Mouse (Mus musculus) left cerebral cortex, postnatal 10 days (tissue): ENCODE results near the gene Zkscan2. TPM values are rescaled to one million over a fixed set of nuclear protein-coding genes. Genes with fewer than 3 reads are reported as not detected.
A peak's percentile ranks its signal among the peaks of the same experiment; 100 is the strongest.

Experiments used
- DNase-seq, 2 experiments: peaks; one replicate each; pipeline ENCODE4 v3.0.0; 2021 to 2022; ENCODE audit warnings: low spot score in 2 of 2, mixed read lengths in 1 of 2; ENCODE audit errors: extremely low spot score in 1 of 2
- intact Hi-C: fragments of 180-260 bp; cut with DNase I; formaldehyde crosslinking; loops from one replicate; pipeline ENCODE4 v1.15.1; 2025
- total RNA-seq, 2 experiments: library from RNA; stranded (reverse); gene quantifications; 2 replicates each; pipeline ENCODE4 v1.2.3; 2021

The Zkscan2 gene
- 10 to 100 TPM; 25.6 to 26.4 TPM for total RNA-seq

- intact Hi-C loops = no loop called here
- DNase-seq = peak; percentile 92 to 96
These were observed at the start of gene Zkscan2 for GRCm38 (mm10) chr7:123500239-123501219. Gene Zkscan2, minus strand, starts transcription at chr7:123500449.

- no peak for DNase-seq
- intact Hi-C loops = loop anchor here (10.0 kb wide), 3 partner anchors 456 to 1256 kb away; partner anchors contain the start of gene Hs3st4
These were observed 28.9 kb upstream of the Zkscan2 start for GRCm38 (mm10) chr7:123529190-123529589.

GRCm38 (mm10) chr7:123525761-123526160, 25.5 kb upstream of the Zkscan2 start:
- DNase-seq = no peak
- intact Hi-C loops = loop anchor here (10.0 kb wide), 3 partner anchors 459 to 1259 kb away; partner anchors contain the start of gene Hs3st4

- intact Hi-C loops = loop anchor here (5.0 to 10.0 kb wide), 5 partner anchors 460 to 1868 kb away; partner anchors contain the start of gene Hs3st4
- peak; percentile 73 to 75 for DNase-seq
These were observed 24.1 kb upstream of the Zkscan2 start for GRCm38 (mm10) chr7:123524218-123524861.

- no peak for DNase-seq
- intact Hi-C loops = no loop called here
These were observed 7.7 kb upstream of the Zkscan2 start for GRCm38 (mm10) chr7:123507946-123508345.

- DNase-seq = peak in 1 of 2 experiments; percentile 34
- intact Hi-C loops = no loop called here
These were observed 3.1 kb upstream of the Zkscan2 start for GRCm38 (mm10) chr7:123503358-123503757.

- DNase-seq = peak in 1 of 2 experiments; percentile 14
- intact Hi-C loops = no loop called here
These were observed 589 bp downstream of the Zkscan2 start for GRCm38 (mm10) chr7:123499481-123500238.

GRCm38 (mm10) chr7:123487703-123488102, 12.5 kb downstream of the Zkscan2 start:
- peak; percentile 40 for DNase-seq
- intact Hi-C loops = no loop called here

- intact Hi-C loops = loop anchor here (5.0 to 10.0 kb wide), 3 partner anchors 71 to 1003 kb away; no protein-coding TSS in a partner anchor
- no peak for DNase-seq
These were observed 32.3 kb downstream of the Zkscan2 start for GRCm38 (mm10) chr7:123467961-123468360.

- intact Hi-C loops = loop anchor here (2.0 to 10.0 kb wide), 4 partner anchors 69 to 1001 kb away; no protein-coding TSS in a partner anchor
These were observed 34.4 kb downstream of the Zkscan2 start for GRCm38 (mm10) chr7:123465692-123466387.

GRCm38 (mm10) chr7:123463569-123463968, 36.7 kb downstream of the Zkscan2 start:
- intact Hi-C loops = loop anchor here (10.0 kb wide), 2 partner anchors 449 to 999 kb away; no protein-coding TSS in a partner anchor
- DNase-seq = no peak

More at GRCm38 (mm10) chr7:123465692-123466387, 34.4 kb downstream of the Zkscan2 start:
- DNase-seq = peak; percentile 31 to 77

GRCm38 (mm10) chr7:123462070-123462501, 38.2 kb downstream of the Zkscan2 start, which contains the start of gene Aqp8:
Gene Aqp8, plus strand, starts transcription at chr7:123462291.
- intact Hi-C loops = loop anchor here (10.0 kb wide), 2 partner anchors 447 to 997 kb away; no protein-coding TSS in a partner anchor
- DNase-seq = peak in 1 of 2 experiments; percentile 59

- DNase-seq = no peak
- intact Hi-C loops = loop anchor here (10.0 kb wide), 2 partner anchors 447 to 997 kb away; no protein-coding TSS in a partner anchor
These were observed 38.9 kb downstream of the Zkscan2 start for GRCm38 (mm10) chr7:123461316-123461715.

GRCm38 (mm10) chr7:123459247-123459646, 41.0 kb downstream of the Zkscan2 start:
- DNase-seq = no peak

GRCm38 (mm10) chr7:123458309-123458708, 41.9 kb downstream of the Zkscan2 start:
- DNase-seq = no peak
- intact Hi-C loops = no loop called here

More at GRCm38 (mm10) chr7:123459247-123459646, 41.0 kb downstream of the Zkscan2 start:
- intact Hi-C loops = no loop called here

- no peak for DNase-seq
- intact Hi-C loops = no loop called here
These were observed 45.2 kb downstream of the Zkscan2 start for GRCm38 (mm10) chr7:123455088-123455487.

GRCm38 (mm10) chr7:123453066-123453465, 47.2 kb downstream of the Zkscan2 start:
- intact Hi-C loops = no loop called here
- no peak for DNase-seq
